Mouse (Mus musculus) C2C12 (cell line): Measurements from ENCODE around the gene Fbxl17.

Experiments used
- CTCF ChIP-seq: IDR thresholded peaks from one replicate; pipeline ENCODE4 v1.5.1; 2011; ENCODE audit not compliant: control insufficient read depth, insufficient read depth, insufficient read length
- MAX ChIP-seq: IDR thresholded peaks from one replicate; pipeline ENCODE4 v1.6.1; 2011; ENCODE audit warnings: mild to moderate bottlenecking, control low read depth
- MYOD1 ChIP-seq: IDR thresholded peaks from one replicate; pipeline ENCODE4 v1.6.1; 2011; ENCODE audit warnings: low read depth; ENCODE audit not compliant: control insufficient read depth, insufficient read length
- USF1 ChIP-seq: IDR thresholded peaks from one replicate; pipeline ENCODE4 v1.6.1; 2011; ENCODE audit warnings: low read depth, mild to moderate bottlenecking, control low read depth, moderate library complexity

GRCm38 (mm10) chr17:63008277-63008676, 491.5 kb downstream of the Fbxl17 start:
- no peak for TF ChIP-seq CTCF
- TF ChIP-seq MAX = no peak
- no peak for TF ChIP-seq MYOD1
- TF ChIP-seq USF1 = no peak
